Mouse (Mus musculus): ENCODE measurements around the gene Olfr1087. TPM values are rescaled to one million over a fixed set of nuclear protein-coding genes. Genes with fewer than 3 reads are reported as not detected.

Gene Olfr1087
- polyA plus RNA-seq (2014; fragmentation: Illumina TruSeq; extraction: RNeasy Lipid Tissue Mini Kit (QIAGEN cat#74804); ENCODE audit: insufficient read depth, low read depth, low replicate concordance), result not detected

DNA sequence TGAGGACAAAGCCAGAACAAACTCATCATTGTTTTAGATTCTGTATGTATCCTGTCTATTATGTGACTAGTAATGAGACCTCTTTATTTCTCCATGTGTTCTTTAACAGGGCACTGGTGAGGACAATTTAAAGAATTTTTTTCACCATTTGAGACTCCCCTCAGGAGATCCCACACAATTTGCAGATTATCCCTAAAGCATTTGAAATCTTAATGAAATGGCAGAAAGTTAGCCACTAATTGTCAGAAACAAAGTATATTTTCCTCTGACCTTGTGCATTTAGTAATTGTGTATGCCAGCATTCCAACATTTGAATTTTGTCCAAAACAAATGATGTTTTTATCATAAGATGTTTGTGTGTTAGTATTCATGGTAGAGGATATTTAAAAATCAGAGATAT, at the start of gene Olfr1087:
Gene Olfr1087 (minus strand): TSS at position 101 of the 400 bp plus-strand sequence.

DNA sequence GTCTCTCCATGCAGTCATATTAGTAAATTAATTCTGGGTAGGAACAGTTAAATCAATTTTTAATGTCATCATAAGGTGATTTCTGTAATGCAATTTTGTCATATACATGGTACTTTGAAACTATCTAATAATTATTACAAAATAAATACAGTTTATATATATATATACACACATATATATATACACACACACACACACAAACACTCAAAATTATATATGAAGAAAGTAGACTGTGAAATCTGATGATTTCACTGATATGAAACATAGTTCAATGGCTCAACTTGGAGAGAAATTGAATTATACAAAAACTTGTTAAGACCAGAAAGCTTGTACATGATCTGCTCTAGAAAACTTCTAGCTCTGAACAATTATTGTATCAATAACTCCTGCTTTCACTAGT, 35.4 kb upstream of the Olfr1087 start, which contains the start of gene Olfr1089:
Gene Olfr1089 (minus strand): TSS at position 101 of the 400 bp plus-strand sequence.

DNA sequence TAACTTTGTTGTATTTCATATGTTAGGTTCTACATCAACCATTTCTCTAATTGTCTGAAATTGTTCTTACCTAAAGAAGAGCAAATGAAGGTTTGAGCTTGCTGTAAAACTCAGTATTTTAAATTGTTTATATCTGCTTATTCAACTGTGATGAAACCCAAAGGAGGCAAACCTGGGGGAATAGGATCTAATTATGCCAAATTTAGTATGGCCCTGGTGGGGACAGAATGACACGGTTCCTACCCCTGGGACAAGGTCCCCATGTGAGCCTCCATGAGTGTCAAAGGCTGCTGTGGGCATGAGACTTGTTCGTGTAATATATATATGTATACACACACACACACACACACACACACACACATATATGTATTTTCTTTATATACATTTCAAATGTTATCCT, 18.2 kb downstream of the Olfr1087 start, which contains the start of gene Olfr1086:
Gene Olfr1086 (minus strand): TSS at position 101 of the 400 bp plus-strand sequence.

GRCm38 (mm10) chr2:86661919-86662318, 36.3 kb downstream of the Olfr1087 start, which contains the start of gene Olfr1085:
Gene Olfr1085, minus strand, starts transcription at chr2:86662019.

DNA sequence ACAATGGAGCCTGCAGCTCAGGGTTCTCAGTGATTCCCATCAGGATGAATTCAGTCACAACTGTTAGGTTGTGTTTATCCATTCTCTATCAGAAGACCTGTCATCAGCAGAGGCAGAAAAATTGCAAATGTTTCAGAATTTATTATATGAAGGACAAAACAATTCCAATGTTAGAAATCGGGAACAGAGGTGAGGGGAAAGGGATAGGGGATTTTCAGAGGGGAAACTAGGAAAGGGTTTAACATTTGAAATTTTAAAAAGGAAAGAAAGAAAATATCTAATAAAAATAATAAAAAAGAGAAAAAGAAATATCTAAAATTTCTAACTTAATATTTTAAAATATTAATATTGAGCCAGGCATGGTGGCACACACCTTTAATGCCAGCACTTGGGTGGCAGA, 58.6 kb downstream of the Olfr1087 start, which contains the start of gene Olfr1084:
Gene Olfr1084 (minus strand): TSS at position 101 of the 400 bp plus-strand sequence.

Other genes starting within 250 kb of the Olfr1087 start
- not detected for gene Olfr1065, start 247.8 kb downstream of the Olfr1087 start, polyA plus RNA-seq (2014; fragmentation: Illumina TruSeq; extraction: RNeasy Lipid Tissue Mini Kit (QIAGEN cat#74804); ENCODE audit: insufficient read depth, low read depth, low replicate concordance)
- gene Olfr1066, start 242.1 kb downstream of the Olfr1087 start, polyA plus RNA-seq (2014; fragmentation: Illumina TruSeq; extraction: RNeasy Lipid Tissue Mini Kit (QIAGEN cat#74804); ENCODE audit: insufficient read depth, low read depth, low replicate concordance), result not detected
- gene Olfr228, start 211.0 kb downstream of the Olfr1087 start, polyA plus RNA-seq (2014; fragmentation: Illumina TruSeq; extraction: RNeasy Lipid Tissue Mini Kit (QIAGEN cat#74804); ENCODE audit: insufficient read depth, low read depth, low replicate concordance), result not detected
- not detected for gene Olfr1076, start 189.9 kb downstream of the Olfr1087 start, polyA plus RNA-seq (2014; fragmentation: Illumina TruSeq; extraction: RNeasy Lipid Tissue Mini Kit (QIAGEN cat#74804); ENCODE audit: insufficient read depth, low read depth, low replicate concordance)
- not detected for gene Olfr1079, start 155.9 kb downstream of the Olfr1087 start, polyA plus RNA-seq (2014; fragmentation: Illumina TruSeq; extraction: RNeasy Lipid Tissue Mini Kit (QIAGEN cat#74804); ENCODE audit: insufficient read depth, low read depth, low replicate concordance)
- not detected for gene Olfr1080, start 140.2 kb downstream of the Olfr1087 start, polyA plus RNA-seq (2014; fragmentation: Illumina TruSeq; extraction: RNeasy Lipid Tissue Mini Kit (QIAGEN cat#74804); ENCODE audit: insufficient read depth, low read depth, low replicate concordance)
- gene Olfr1082, start 99.4 kb downstream of the Olfr1087 start, polyA plus RNA-seq (2014; fragmentation: Illumina TruSeq; extraction: RNeasy Lipid Tissue Mini Kit (QIAGEN cat#74804); ENCODE audit: insufficient read depth, low read depth, low replicate concordance), result not detected
- gene Olfr1084, start 58.7 kb downstream of the Olfr1087 start, polyA plus RNA-seq (2014; fragmentation: Illumina TruSeq; extraction: RNeasy Lipid Tissue Mini Kit (QIAGEN cat#74804); ENCODE audit: insufficient read depth, low read depth, low replicate concordance), result not detected
- gene Olfr1085, start 36.4 kb downstream of the Olfr1087 start, polyA plus RNA-seq (2014; fragmentation: Illumina TruSeq; extraction: RNeasy Lipid Tissue Mini Kit (QIAGEN cat#74804); ENCODE audit: insufficient read depth, low read depth, low replicate concordance), result not detected
- gene Olfr1086, start 18.3 kb downstream of the Olfr1087 start, polyA plus RNA-seq (2014; fragmentation: Illumina TruSeq; extraction: RNeasy Lipid Tissue Mini Kit (QIAGEN cat#74804); ENCODE audit: insufficient read depth, low read depth, low replicate concordance), result not detected
- gene Olfr1089, start 35.3 kb upstream of the Olfr1087 start, polyA plus RNA-seq (2014; fragmentation: Illumina TruSeq; extraction: RNeasy Lipid Tissue Mini Kit (QIAGEN cat#74804); ENCODE audit: insufficient read depth, low read depth, low replicate concordance), result not detected
- not detected for gene Olfr1090, start 60.6 kb upstream of the Olfr1087 start, polyA plus RNA-seq (2014; fragmentation: Illumina TruSeq; extraction: RNeasy Lipid Tissue Mini Kit (QIAGEN cat#74804); ENCODE audit: insufficient read depth, low read depth, low replicate concordance)
- not detected for gene Olfr1093, start 84.1 kb upstream of the Olfr1087 start, polyA plus RNA-seq (2014; fragmentation: Illumina TruSeq; extraction: RNeasy Lipid Tissue Mini Kit (QIAGEN cat#74804); ENCODE audit: insufficient read depth, low read depth, low replicate concordance)
- gene Olfr141, start 111.6 kb upstream of the Olfr1087 start, polyA plus RNA-seq (2014; fragmentation: Illumina TruSeq; extraction: RNeasy Lipid Tissue Mini Kit (QIAGEN cat#74804); ENCODE audit: insufficient read depth, low read depth, low replicate concordance), result not detected
- not detected for gene Olfr1094, start 126.3 kb upstream of the Olfr1087 start, polyA plus RNA-seq (2014; fragmentation: Illumina TruSeq; extraction: RNeasy Lipid Tissue Mini Kit (QIAGEN cat#74804); ENCODE audit: insufficient read depth, low read depth, low replicate concordance)
- not detected for gene Olfr1095, start 153.3 kb upstream of the Olfr1087 start, polyA plus RNA-seq (2014; fragmentation: Illumina TruSeq; extraction: RNeasy Lipid Tissue Mini Kit (QIAGEN cat#74804); ENCODE audit: insufficient read depth, low read depth, low replicate concordance)
- gene Gm13723, start 176.4 kb upstream of the Olfr1087 start, polyA plus RNA-seq (2014; fragmentation: Illumina TruSeq; extraction: RNeasy Lipid Tissue Mini Kit (QIAGEN cat#74804); ENCODE audit: insufficient read depth, low read depth, low replicate concordance), result not detected
- not detected for gene Olfr1097, start 193.8 kb upstream of the Olfr1087 start, polyA plus RNA-seq (2014; fragmentation: Illumina TruSeq; extraction: RNeasy Lipid Tissue Mini Kit (QIAGEN cat#74804); ENCODE audit: insufficient read depth, low read depth, low replicate concordance)
- gene Olfr1098, start 226.2 kb upstream of the Olfr1087 start, polyA plus RNA-seq (2014; fragmentation: Illumina TruSeq; extraction: RNeasy Lipid Tissue Mini Kit (QIAGEN cat#74804); ENCODE audit: insufficient read depth, low read depth, low replicate concordance), result not detected

All from lung, adult 10 weeks (tissue).